Mouse (Mus musculus): ENCODE results near the gene Fbxo8. TPM values are rescaled to one million over a fixed set of nuclear protein-coding genes. Genes with fewer than 3 reads are reported as not detected.

Gene Fbxo8
- polyA plus RNA-seq, 1 experiment from 2014 or later, result 46.1 TPM

GRCm38 (mm10) chr8:56617271-56617670, 66.4 kb downstream of the Fbxo8 start:
- no peak for ATAC-seq (ENCODE audit: low FRiP score, low TSS enrichment)

DNA sequence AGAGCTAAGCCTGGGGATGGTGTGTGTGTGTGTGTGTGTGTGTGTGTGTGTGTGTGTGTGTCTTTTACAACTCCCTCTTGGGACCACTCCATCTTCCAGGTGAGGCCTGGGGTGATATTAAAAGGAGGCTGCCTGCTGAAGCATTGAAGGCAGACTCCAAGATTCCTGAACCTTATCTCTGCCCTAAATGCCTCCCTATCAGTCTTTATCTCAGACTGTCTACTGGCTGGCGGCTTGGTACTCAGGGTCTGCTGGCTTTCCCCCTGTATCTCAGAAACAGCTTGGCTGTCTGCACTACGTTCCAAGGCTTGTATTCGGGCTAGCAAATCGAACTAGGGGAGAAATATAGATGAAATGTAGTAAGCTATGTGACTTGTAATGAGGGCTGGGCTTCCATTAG, 68.2 kb downstream of the Fbxo8 start:
- no peak overlapping the region for H3K9ac ChIP-seq (replicated peaks; ENCODE audit: low read length)
- H3K27me3 ChIP-seq (ENCODE audit: control insufficient read depth, insufficient read depth, low read length), result peaks cover 42% of the 10 kb centered on the region
- ATAC-seq (ENCODE audit: low FRiP score, low TSS enrichment) (no peak), DNase-seq (no peak)
- WGBS, result 28% methylated on average over 4 of the region's 4 CpGs
- no peak overlapping the region for H3K4me3 ChIP-seq (replicated peaks; ENCODE audit: low read depth, low read length)
- H3K36me3 ChIP-seq (ENCODE audit: control insufficient read depth, insufficient read depth, low read length), result no peaks in the 10 kb centered on the region
- no peak overlapping the region for H3K27ac ChIP-seq (replicated peaks; ENCODE audit: low read depth, low read length)
- no peak overlapping the region for H3K4me2 ChIP-seq (ENCODE audit: low read length)
- peaks cover 13% of the 10 kb centered on the region; the same call in 1 of the 2 replicates for H3K4me1 ChIP-seq (ENCODE audit: control insufficient read depth, insufficient read depth, low read length)
- no peaks in the 10 kb centered on the region for H3K9me3 ChIP-seq (ENCODE audit: control insufficient read depth, low read length)

More at GRCm38 (mm10) chr8:56617271-56617670, 66.4 kb downstream of the Fbxo8 start:
- Histone ChIP-seq H3K27ac (replicated peaks; ENCODE audit: low read depth, low read length) (no peak overlapping the region), H3K9me3 (ENCODE audit: control insufficient read depth, low read length) (no peaks in the 10 kb centered on the region), H3K27me3 (ENCODE audit: control insufficient read depth, insufficient read depth, low read length) (peaks cover 26% of the 10 kb centered on the region), H3K9ac (replicated peaks; ENCODE audit: low read length) (no peak overlapping the region), H3K4me2 (ENCODE audit: low read length) (no peak overlapping the region), H3K36me3 (ENCODE audit: control insufficient read depth, insufficient read depth, low read length) (no peaks in the 10 kb centered on the region), H3K4me3 (replicated peaks; ENCODE audit: low read depth, low read length) (no peak overlapping the region), H3K4me1 (ENCODE audit: control insufficient read depth, insufficient read depth, low read length) (peaks cover 3% of the 10 kb centered on the region; the same call in 1 of the 2 replicates)
- 88% methylated on average over 6 of the region's 6 CpGs for WGBS
- no peak for DNase-seq

- Histone ChIP-seq H3K4me2 (ENCODE audit: low read length) (no peak overlapping the region), H3K4me1 (ENCODE audit: control insufficient read depth, insufficient read depth, low read length) (peaks cover 13% of the 10 kb centered on the region; the same call in 1 of the 2 replicates), H3K27me3 (ENCODE audit: control insufficient read depth, insufficient read depth, low read length) (peaks cover 44% of the 10 kb centered on the region), H3K4me3 (replicated peaks; ENCODE audit: low read depth, low read length) (no peak overlapping the region), H3K36me3 (ENCODE audit: control insufficient read depth, insufficient read depth, low read length) (no peaks in the 10 kb centered on the region), H3K9me3 (ENCODE audit: control insufficient read depth, low read length) (no peaks in the 10 kb centered on the region), H3K9ac (replicated peaks; ENCODE audit: low read length) (no peak overlapping the region), H3K27ac (replicated peaks; ENCODE audit: low read depth, low read length) (no peak overlapping the region)
- ATAC-seq (ENCODE audit: low FRiP score, low TSS enrichment) (no peak), DNase-seq (no peak)
- 9% methylated on average over 9 of the region's 9 CpGs for WGBS
Measured at GRCm38 (mm10) chr8:56619571-56619970, 68.7 kb downstream of the Fbxo8 start.

- Histone ChIP-seq H3K4me2 (ENCODE audit: low read length) (no peak overlapping the region), H3K4me3 (replicated peaks; ENCODE audit: low read depth, low read length) (no peak overlapping the region), H3K4me1 (ENCODE audit: control insufficient read depth, insufficient read depth, low read length) (peaks cover 13% of the 10 kb centered on the region; the same call in 1 of the 2 replicates), H3K27ac (replicated peaks; ENCODE audit: low read depth, low read length) (no peak overlapping the region), H3K9ac (replicated peaks; ENCODE audit: low read length) (no peak overlapping the region), H3K9me3 (ENCODE audit: control insufficient read depth, low read length) (no peaks in the 10 kb centered on the region), H3K27me3 (ENCODE audit: control insufficient read depth, insufficient read depth, low read length) (peaks cover 45% of the 10 kb centered on the region), H3K36me3 (ENCODE audit: control insufficient read depth, insufficient read depth, low read length) (no peaks in the 10 kb centered on the region)
- 8% methylated on average over 10 of the region's 10 CpGs for WGBS
- ATAC-seq (ENCODE audit: low FRiP score, low TSS enrichment) (no peak), DNase-seq (peak; percentile 35)
Measured at GRCm38 (mm10) chr8:56620691-56621090, 69.8 kb downstream of the Fbxo8 start.

GRCm38 (mm10) chr8:56621093-56621492, 70.2 kb downstream of the Fbxo8 start:
- Histone ChIP-seq H3K36me3 (ENCODE audit: control insufficient read depth, insufficient read depth, low read length) (no peaks in the 10 kb centered on the region), H3K4me2 (ENCODE audit: low read length) (no peak overlapping the region), H3K9me3 (ENCODE audit: control insufficient read depth, low read length) (no peaks in the 10 kb centered on the region), H3K9ac (replicated peaks; ENCODE audit: low read length) (no peak overlapping the region), H3K27ac (replicated peaks; ENCODE audit: low read depth, low read length) (no peak overlapping the region), H3K27me3 (ENCODE audit: control insufficient read depth, insufficient read depth, low read length) (peaks cover 45% of the 10 kb centered on the region), H3K4me1 (ENCODE audit: control insufficient read depth, insufficient read depth, low read length) (peaks cover 13% of the 10 kb centered on the region; the same call in 1 of the 2 replicates), H3K4me3 (replicated peaks; ENCODE audit: low read depth, low read length) (no peak overlapping the region)
- WGBS, result 28% methylated on average over 4 of the region's 4 CpGs
- ATAC-seq (ENCODE audit: low FRiP score, low TSS enrichment), result no peak
- no peak for DNase-seq

GRCm38 (mm10) chr8:56622470-56623024, 71.7 kb downstream of the Fbxo8 start:
- no peak overlapping the region for H3K9ac ChIP-seq (replicated peaks; ENCODE audit: low read length)
- DNase-seq (peak; percentile 35), ATAC-seq (ENCODE audit: low FRiP score, low TSS enrichment) (no peak)
- peak overlapping the region; percentile 39 for H3K4me2 ChIP-seq (ENCODE audit: low read length)
- 0 out of 2 replicates have a peak overlapping the region, but pooled peaks have one; percentile 7 for H3K4me3 ChIP-seq (replicated peaks; ENCODE audit: low read depth, low read length)
- no peaks in the 10 kb centered on the region for H3K9me3 ChIP-seq (ENCODE audit: control insufficient read depth, low read length)
- peaks cover 13% of the 10 kb centered on the region; the same call in 1 of the 2 replicates for H3K4me1 ChIP-seq (ENCODE audit: control insufficient read depth, insufficient read depth, low read length)
- peaks cover 45% of the 10 kb centered on the region for H3K27me3 ChIP-seq (ENCODE audit: control insufficient read depth, insufficient read depth, low read length)
- H3K27ac ChIP-seq (replicated peaks; ENCODE audit: low read depth, low read length), result no peak overlapping the region
- H3K36me3 ChIP-seq (ENCODE audit: control insufficient read depth, insufficient read depth, low read length), result no peaks in the 10 kb centered on the region
- 2% methylated on average over 18 of the region's 18 CpGs for WGBS

- peaks cover 45% of the 10 kb centered on the region for H3K27me3 ChIP-seq (ENCODE audit: control insufficient read depth, insufficient read depth, low read length)
- no peak overlapping the region for H3K4me3 ChIP-seq (replicated peaks; ENCODE audit: low read depth, low read length)
- H3K4me1 ChIP-seq (ENCODE audit: control insufficient read depth, insufficient read depth, low read length), result peaks cover 13% of the 10 kb centered on the region; the same call in 1 of the 2 replicates
- no peak for DNase-seq
- no peak overlapping the region for H3K4me2 ChIP-seq (ENCODE audit: low read length)
- H3K27ac ChIP-seq (replicated peaks; ENCODE audit: low read depth, low read length), result no peak overlapping the region
- H3K9ac ChIP-seq (replicated peaks; ENCODE audit: low read length), result no peak overlapping the region
- no peaks in the 10 kb centered on the region for H3K36me3 ChIP-seq (ENCODE audit: control insufficient read depth, insufficient read depth, low read length)
- 10% methylated on average over 10 of the region's 10 CpGs for WGBS
- 0 out of 2 replicates have a peak, but pooled peaks have one; percentile 28 for ATAC-seq (ENCODE audit: low FRiP score, low TSS enrichment)
- H3K9me3 ChIP-seq (ENCODE audit: control insufficient read depth, low read length), result no peaks in the 10 kb centered on the region
Measured at GRCm38 (mm10) chr8:56623346-56623745, 72.5 kb downstream of the Fbxo8 start.

DNA sequence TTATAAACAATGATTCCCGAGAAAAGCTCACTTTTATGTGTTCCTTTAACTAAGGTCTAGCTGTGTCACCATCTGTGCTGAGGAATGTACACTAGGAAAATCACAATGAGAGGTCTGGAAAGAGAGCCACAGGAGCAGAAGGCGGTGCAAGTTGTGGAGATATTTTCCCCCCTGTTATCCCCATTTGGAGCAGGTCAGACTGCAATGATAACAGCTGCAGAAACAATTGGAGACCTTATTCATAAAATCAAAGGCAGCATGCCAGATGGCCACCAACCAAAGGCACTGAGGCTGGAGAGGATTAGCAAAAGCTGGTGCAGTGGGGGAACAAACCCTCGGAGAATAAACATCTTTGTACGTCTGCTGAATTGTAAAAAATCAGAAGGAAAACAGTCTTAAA, 78.3 kb downstream of the Fbxo8 start:
- H3K4me2 ChIP-seq (ENCODE audit: low read length), result no peak overlapping the region
- ATAC-seq (ENCODE audit: low FRiP score, low TSS enrichment) (no peak), DNase-seq (peak; percentile 73)
- no peaks in the 10 kb centered on the region for H3K9me3 ChIP-seq (ENCODE audit: control insufficient read depth, low read length)
- H3K36me3 ChIP-seq (ENCODE audit: control insufficient read depth, insufficient read depth, low read length), result no peaks in the 10 kb centered on the region
- H3K4me1 ChIP-seq (ENCODE audit: control insufficient read depth, insufficient read depth, low read length), result peaks cover 3% of the 10 kb centered on the region; the same call in 1 of the 2 replicates
- WGBS, result 9% methylated on average over 4 of the region's 4 CpGs
- H3K27ac ChIP-seq (replicated peaks; ENCODE audit: low read depth, low read length), result no peak overlapping the region
- H3K4me3 ChIP-seq (replicated peaks; ENCODE audit: low read depth, low read length), result no peak overlapping the region
- H3K9ac ChIP-seq (replicated peaks; ENCODE audit: low read length), result no peak overlapping the region
- 0 out of 2 replicates have a peak, but pooled peaks cover 2% of the 10 kb centered on the region for H3K27me3 ChIP-seq (ENCODE audit: control insufficient read depth, insufficient read depth, low read length)

DNA sequence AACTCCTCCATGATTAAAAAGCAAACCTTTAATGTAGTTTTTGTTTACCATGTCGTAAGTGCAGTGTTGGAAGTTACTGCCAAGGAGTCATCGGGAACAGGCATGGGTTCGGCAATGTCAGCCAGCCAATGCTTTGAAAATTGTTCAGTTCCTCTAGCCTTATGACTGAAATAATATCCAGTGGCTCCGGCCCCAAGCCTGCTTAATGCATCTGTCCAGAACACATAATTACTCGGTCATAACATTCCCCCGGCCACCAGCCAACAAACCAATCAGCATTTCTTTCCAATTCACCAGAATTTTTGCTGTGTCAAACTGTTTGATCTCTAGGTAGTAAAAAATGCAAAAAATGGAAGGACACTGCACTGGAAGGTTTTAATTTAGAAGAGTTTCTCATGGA, 88.4 kb downstream of the Fbxo8 start:
- no peak overlapping the region for H3K27ac ChIP-seq (replicated peaks; ENCODE audit: low read depth, low read length)
- H3K4me2 ChIP-seq (ENCODE audit: low read length), result no peak overlapping the region
- no peaks in the 10 kb centered on the region for H3K27me3 ChIP-seq (ENCODE audit: control insufficient read depth, insufficient read depth, low read length)
- ATAC-seq (ENCODE audit: low FRiP score, low TSS enrichment) (no peak), DNase-seq (no peak)
- no peaks in the 10 kb centered on the region for H3K36me3 ChIP-seq (ENCODE audit: control insufficient read depth, insufficient read depth, low read length)
- H3K4me3 ChIP-seq (replicated peaks; ENCODE audit: low read depth, low read length), result no peak overlapping the region
- no peaks in the 10 kb centered on the region for H3K9me3 ChIP-seq (ENCODE audit: control insufficient read depth, low read length)
- no peak overlapping the region for H3K9ac ChIP-seq (replicated peaks; ENCODE audit: low read length)
- no peaks in the 10 kb centered on the region for H3K4me1 ChIP-seq (ENCODE audit: control insufficient read depth, insufficient read depth, low read length)
- WGBS, result 83% methylated on average over 6 of the region's 6 CpGs

All from midbrain, embryonic 14.5 days (tissue).